Mouse (Mus musculus): ENCODE data around the gene Arl3.

- TF ChIP-seq CTCF (conservative IDR thresholded peaks at IDR 0.05; ENCODE audit: low read length) (no peak), NANOG (IDR thresholded peaks at IDR 0.05; ENCODE audit: borderline replicate concordance, low read length) (no peak), POU5F1 (IDR thresholded peaks at IDR 0.05; ENCODE audit: borderline replicate concordance, low read length) (no peak)
These were observed 58.6 kb downstream of the Arl3 start for GRCm38 (mm10) chr19:46514387-46514786.

All from E14TG2a.4 (cell line).